Mouse (Mus musculus) hindbrain, postnatal 0 days (tissue): Measurements from ENCODE around the gene Lrmda. TPM values are rescaled to one million over a fixed set of nuclear protein-coding genes. Genes with fewer than 3 reads are reported as not detected.

ENCODE experiments used
- ATAC-seq: fragments of 200-750 bp; cut with Nextera tagmentation; 2 replicates; pipeline ENCODE4 v1.8.0; 2017; ENCODE audit warnings: mild to moderate bottlenecking, moderate TSS enrichment, moderate library complexity
- DNase-seq: peaks from one replicate; pipeline ENCODE4 v3.0.0-alpha.2; 2015; ENCODE audit warnings: low spot score
- H3K27ac ChIP-seq: fragments of 300-500 bp; sonication (generic); 2 replicates; pipeline ENCODE4 v1.5.1; 2014; ENCODE audit warnings: mild to moderate bottlenecking
- H3K27me3 ChIP-seq: fragments of 300-500 bp; sonication (generic); 2 replicates; pipeline ENCODE4 v1.6.1; 2014; ENCODE audit warnings: low read length, mixed read lengths; ENCODE audit not compliant: insufficient read depth
- H3K36me3 ChIP-seq: fragments of 300-500 bp; sonication (generic); 2 replicates; pipeline ENCODE4 v1.6.1; 2014; ENCODE audit warnings: low read length, mixed read lengths; ENCODE audit not compliant: insufficient read depth
- H3K4me1 ChIP-seq: fragments of 300-500 bp; sonication (generic); 2 replicates; pipeline ENCODE4 v1.6.1; 2014; ENCODE audit warnings: antibody characterized with exemption, low read length, mixed read lengths; ENCODE audit not compliant: insufficient read depth
- H3K4me2 ChIP-seq: fragments of 300-500 bp; sonication (generic); 2 replicates; pipeline ENCODE4 v1.6.1; 2014; ENCODE audit warnings: low read depth, mild to moderate bottlenecking, low read length, moderate library complexity, mixed read lengths
- H3K4me3 ChIP-seq: fragments of 300-500 bp; sonication (generic); 2 replicates; pipeline ENCODE4 v1.5.1; 2014; ENCODE audit warnings: low read length
- H3K9ac ChIP-seq: fragments of 300-500 bp; sonication (generic); replicated peaks from 2 replicates; pipeline ENCODE4 v1.6.1; 2014; ENCODE audit warnings: mild to moderate bottlenecking, low read length, moderate library complexity, mixed read lengths
- H3K9me3 ChIP-seq: fragments of 300-500 bp; sonication (generic); 2 replicates; pipeline ENCODE4 v1.6.1; 2016; ENCODE audit warnings: low read length, mixed read lengths
- CTCF ChIP-seq: IDR thresholded peaks from 2 replicates; pipeline ENCODE4 v1.5.1; 2016; ENCODE audit warnings: antibody characterized with exemption, control low read depth, low read depth
- WGBS: fragments of 180-500 bp; shearing (Covaris S2); extraction: QIAGEN DNeasy Blood & Tissue Kit; methylation state at CpG from one replicate; pipeline ENCODE4 v1.1.7; 2014; 5-methylcytosine and 5-hydroxymethylcytosine counted together
- polyA plus RNA-seq: library from polyadenylated mRNA; unstranded; fragments of >200 nt; fragmentation: Nextera tagmentation; extraction: Ambion mirVana; gene quantifications from 2 replicates; pipeline ENCODE4 v1.2.1, GENCODE M21; 2015
- total RNA-seq: library from RNA; depleted of rRNA; stranded (reverse); fragments of >200 nt; gene quantifications from 2 replicates; pipeline ENCODE4 v1.2.3, GENCODE M21; 2014

Gene Lrmda
- total and polyA plus RNA-seq, 2 experiments from 2014 or later = 0.21 to 0.53 TPM

DNA sequence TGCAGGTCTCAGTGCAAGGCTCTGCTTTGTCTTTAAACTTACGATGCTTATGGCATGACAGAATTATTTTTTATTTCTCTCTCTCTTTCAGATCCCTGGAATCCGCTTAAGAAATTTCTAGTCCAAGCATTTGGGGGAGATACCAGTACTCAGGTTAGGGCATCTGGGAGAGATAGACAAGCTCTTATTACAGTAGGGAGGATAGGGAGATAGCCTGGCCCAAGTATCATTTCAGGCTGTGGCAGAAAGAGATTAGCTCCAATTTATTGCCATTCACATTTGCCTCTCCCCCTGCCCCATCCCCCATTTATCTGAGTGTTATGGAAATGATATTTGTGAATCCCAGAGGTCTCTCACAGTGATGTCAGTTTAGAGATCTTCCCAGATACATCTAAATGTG is 923.1 kb downstream of the Lrmda start:
- H3K9ac ChIP-seq = no peak overlapping the region
- H3K9me3 ChIP-seq = no peaks in the 10 kb centered on the region
- H3K4me2 ChIP-seq = no peak overlapping the region
- no peak for ATAC-seq
- no peak overlapping the region for H3K27ac ChIP-seq
- no peaks in the 10 kb centered on the region for H3K36me3 ChIP-seq
- 90% methylated on average over 2 of the region's 2 CpGs for WGBS
- no peaks in the 10 kb centered on the region for H3K4me1 ChIP-seq
- H3K4me3 ChIP-seq = no peak overlapping the region
- DNase-seq = no peak
- no peaks in the 10 kb centered on the region for H3K27me3 ChIP-seq
- no peak for TF ChIP-seq CTCF

DNA sequence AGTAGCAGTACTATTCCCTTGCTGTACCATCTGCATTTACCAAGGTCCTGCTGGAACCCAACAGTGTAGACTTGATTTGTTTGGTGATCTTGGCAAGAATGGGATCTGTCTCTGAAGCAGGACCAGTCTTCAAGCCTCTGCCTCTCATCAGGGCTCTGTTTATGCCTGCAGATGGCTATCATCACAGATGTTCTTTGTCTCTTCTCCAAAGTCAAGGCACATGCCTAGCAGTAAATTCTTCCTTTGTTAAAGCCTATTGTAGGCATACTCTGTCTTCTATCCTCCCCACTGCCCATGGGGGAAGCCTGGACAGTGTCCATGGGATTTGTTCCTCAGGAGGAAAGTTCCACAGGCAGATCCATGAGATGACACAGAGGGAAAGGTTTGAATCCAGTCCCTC is 930.0 kb downstream of the Lrmda start:
- no peaks in the 10 kb centered on the region for H3K4me1 ChIP-seq
- H3K4me3 ChIP-seq = no peak overlapping the region
- no peak for DNase-seq
- H3K36me3 ChIP-seq = no peaks in the 10 kb centered on the region
- no peak overlapping the region for H3K27ac ChIP-seq
- no peaks in the 10 kb centered on the region for H3K9me3 ChIP-seq
- H3K27me3 ChIP-seq = no peaks in the 10 kb centered on the region
- no peak for TF ChIP-seq CTCF
- ATAC-seq = no peak
- H3K4me2 ChIP-seq = no peak overlapping the region
- no peak overlapping the region for H3K9ac ChIP-seq

DNA sequence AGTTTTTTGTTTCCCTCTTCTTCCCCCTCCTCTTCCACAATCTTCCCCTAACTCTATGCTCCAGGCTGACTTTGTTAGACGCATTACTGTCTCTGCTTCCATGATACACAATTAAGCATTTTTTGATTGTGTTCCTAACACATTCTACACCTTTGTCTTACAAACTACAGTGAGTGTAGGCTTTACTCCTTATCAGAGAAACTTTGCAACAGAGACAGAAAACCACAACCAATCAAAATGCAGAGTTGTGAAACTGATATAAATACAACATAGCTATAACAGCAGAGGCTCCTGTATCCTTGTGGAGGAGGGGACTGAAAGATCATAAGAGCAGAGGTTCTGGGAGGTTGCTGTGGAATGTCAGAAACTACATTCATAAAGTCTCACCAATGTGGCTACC is 933.5 kb downstream of the Lrmda start:
- no peak for DNase-seq
- 80% methylated on average over 1 of the region's 1 CpGs for WGBS

DNA sequence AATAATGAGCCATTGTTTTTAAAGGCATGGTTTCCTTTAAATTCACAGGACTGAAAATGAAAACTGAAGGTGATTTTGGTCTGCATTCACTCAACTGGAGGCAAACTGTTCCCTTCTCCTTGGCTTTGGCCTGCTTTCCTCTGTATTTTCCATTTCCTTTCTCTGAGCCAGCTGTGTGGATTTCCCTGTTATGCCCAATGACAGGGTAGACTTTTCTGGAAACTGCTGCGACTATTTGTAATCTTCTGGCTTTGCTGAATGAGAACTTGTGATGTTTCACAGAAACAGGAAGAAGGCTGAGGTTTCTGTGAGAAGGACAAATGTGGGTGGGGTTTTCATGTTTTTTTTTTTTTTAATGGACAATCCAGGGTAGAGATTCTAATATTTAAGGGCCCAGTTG is 940.7 kb downstream of the Lrmda start:
- no peak for TF ChIP-seq CTCF
- DNase-seq (no peak), ATAC-seq (no peak)
- no peak overlapping the region for H3K9ac ChIP-seq
- peaks cover 3% of the 10 kb centered on the region; the same call in 1 of the 2 replicates for H3K4me1 ChIP-seq
- H3K27ac ChIP-seq = no peak overlapping the region
- WGBS = 86% methylated on average over 1 of the region's 1 CpGs
- H3K9me3 ChIP-seq = no peaks in the 10 kb centered on the region
- H3K4me3 ChIP-seq = no peak overlapping the region
- no peaks in the 10 kb centered on the region for H3K36me3 ChIP-seq
- H3K4me2 ChIP-seq = no peak overlapping the region
- no peaks in the 10 kb centered on the region for H3K27me3 ChIP-seq

More for the DNA sequence above, 933.5 kb downstream of the Lrmda start:
- Histone ChIP-seq H3K9ac (no peak overlapping the region), H3K9me3 (no peaks in the 10 kb centered on the region), H3K27ac (no peak overlapping the region), H3K36me3 (no peaks in the 10 kb centered on the region), H3K4me1 (no peaks in the 10 kb centered on the region), H3K4me2 (no peak overlapping the region), H3K27me3 (no peaks in the 10 kb centered on the region), H3K4me3 (no peak overlapping the region)
- no peak for TF ChIP-seq CTCF
- ATAC-seq = no peak

DNA sequence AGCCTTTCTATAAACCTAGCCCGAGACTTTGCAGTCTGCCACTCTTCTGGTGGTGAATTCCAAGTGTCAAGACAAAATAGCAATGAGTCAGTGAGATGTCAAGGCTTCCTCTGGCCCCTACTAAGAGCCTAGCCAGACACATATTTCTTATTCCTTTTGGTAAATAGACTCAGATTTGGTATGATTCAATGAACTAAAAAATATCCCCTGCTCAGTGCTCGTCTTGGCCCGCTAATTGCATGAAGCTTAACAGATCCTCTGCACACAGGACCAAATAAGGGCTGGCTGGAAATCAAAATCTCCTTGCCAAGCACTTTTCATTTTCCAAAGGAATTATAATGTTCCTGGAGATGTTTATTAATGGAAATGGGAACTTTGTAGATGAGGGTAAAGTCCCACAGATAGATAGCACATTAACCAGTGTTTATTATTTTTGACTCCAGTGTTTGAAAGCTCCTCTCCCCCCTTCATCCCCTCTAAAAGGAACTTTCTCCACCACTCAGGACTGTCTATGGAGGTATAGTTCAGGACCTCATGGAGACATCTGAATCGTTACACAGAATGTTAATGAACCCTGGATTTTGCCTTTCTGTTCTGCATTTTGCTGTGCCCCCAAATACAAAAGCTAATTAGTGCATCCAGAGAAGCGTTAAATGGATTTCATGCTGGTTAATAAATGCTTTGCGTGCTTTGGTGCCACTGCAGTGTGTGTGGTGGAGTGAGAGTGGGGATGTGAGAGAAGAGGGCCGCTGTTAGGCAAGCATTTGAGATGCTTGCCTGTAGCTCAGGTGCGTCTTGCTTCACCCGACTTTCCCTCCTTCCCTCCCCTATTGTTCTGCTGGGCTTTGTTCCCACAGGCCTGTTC is 945.5 kb downstream of the Lrmda start:
- ATAC-seq = 0 out of 2 replicates have a peak, but pooled peaks have one; percentile 32
- Histone ChIP-seq H3K27ac (no peak overlapping the region), H3K4me3 (no peak overlapping the region), H3K27me3 (no peaks in the 10 kb centered on the region), H3K9me3 (peaks cover 3% of the 10 kb centered on the region; the same call in 1 of the 2 replicates), H3K4me2 (no peak overlapping the region), H3K36me3 (no peaks in the 10 kb centered on the region), H3K4me1 (peaks cover 3% of the 10 kb centered on the region; the same call in 1 of the 2 replicates), H3K9ac (no peak overlapping the region)
- TF ChIP-seq CTCF = no peak
- peak; percentile 48 for DNase-seq
- 34% methylated on average over 9 of the region's 9 CpGs for WGBS

DNA sequence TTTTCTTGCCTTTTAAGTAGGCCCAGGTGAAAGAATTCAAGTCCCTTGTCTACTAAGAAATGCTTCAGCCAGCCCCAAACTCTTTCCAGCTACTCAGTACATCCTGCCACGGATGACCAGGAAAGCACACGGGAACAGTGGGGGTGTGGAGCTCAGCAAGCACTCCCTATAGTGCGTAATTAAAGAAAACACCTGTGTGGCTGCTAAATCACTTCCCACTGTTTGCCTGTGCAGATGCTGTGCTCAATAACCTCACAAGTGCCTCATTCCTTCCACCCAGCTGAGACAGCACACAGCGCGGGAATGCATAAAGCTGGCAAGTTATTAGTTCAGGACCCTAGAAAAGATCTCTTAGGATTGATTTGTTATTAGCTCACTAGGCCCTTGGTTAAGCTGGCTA is 949.2 kb downstream of the Lrmda start:
- H3K9ac ChIP-seq = no peak overlapping the region
- 66% methylated on average over 5 of the region's 5 CpGs for WGBS
- ATAC-seq (no peak), DNase-seq (no peak)
- H3K4me3 ChIP-seq = no peak overlapping the region
- no peak overlapping the region for H3K4me2 ChIP-seq
- peaks cover 3% of the 10 kb centered on the region; the same call in 1 of the 2 replicates for H3K9me3 ChIP-seq
- no peak overlapping the region for H3K27ac ChIP-seq
- no peaks in the 10 kb centered on the region for H3K27me3 ChIP-seq
- peaks cover 3% of the 10 kb centered on the region; the same call in 1 of the 2 replicates for H3K4me1 ChIP-seq
- H3K36me3 ChIP-seq = no peaks in the 10 kb centered on the region
- TF ChIP-seq CTCF = no peak

DNA sequence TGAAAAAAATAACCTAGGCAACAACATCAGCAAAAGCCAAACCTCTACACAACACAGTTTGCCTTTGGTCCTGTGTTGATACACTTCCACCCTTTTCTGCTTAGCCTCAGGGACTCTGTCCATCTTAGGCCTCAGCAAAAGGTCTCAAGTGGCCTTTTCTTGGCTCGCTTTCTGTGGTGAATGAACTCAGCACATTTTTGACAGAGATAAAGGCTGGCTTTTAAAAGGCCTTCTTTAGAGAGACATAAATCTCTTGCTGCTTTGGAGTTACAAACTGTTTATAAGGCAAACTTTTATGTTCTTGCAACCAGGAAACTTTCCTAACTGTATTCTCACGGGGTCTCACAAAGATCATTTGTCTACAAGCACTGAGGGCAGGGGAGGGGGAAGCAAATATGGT is 967.2 kb downstream of the Lrmda start:
- H3K27ac ChIP-seq = no peak overlapping the region
- H3K9me3 ChIP-seq = no peaks in the 10 kb centered on the region
- H3K4me2 ChIP-seq = no peak overlapping the region
- WGBS = 78% methylated on average over 2 of the region's 2 CpGs
- no peak for TF ChIP-seq CTCF
- DNase-seq (no peak), ATAC-seq (no peak)
- H3K27me3 ChIP-seq = no peaks in the 10 kb centered on the region
- no peak overlapping the region for H3K9ac ChIP-seq
- no peak overlapping the region for H3K4me3 ChIP-seq
- no peaks in the 10 kb centered on the region for H3K4me1 ChIP-seq
- H3K36me3 ChIP-seq = no peaks in the 10 kb centered on the region
